Mouse (Mus musculus): ENCODE measurements around the gene Agap2.
"Not testable (repeated sequence)": the region's sequence is repeated elsewhere in the genome, so short reads cannot be mapped to it uniquely, and the experiment has no call there.

Gene Agap2

GRCm38 (mm10) chr10:127059174-127059967 is 15.7 kb upstream of the Agap2 start:
- in situ Hi-C loops (cut with MboI; ENCODE audit: low sequenced_read_pairs), result no loop called here

GRCm38 (mm10) chr10:127059968-127060916 is 14.8 kb upstream of the Agap2 start, which contains the start of gene March9:
Gene March9 (minus strand): TSS chr10:127060184.
- in situ Hi-C loops (cut with MboI; ENCODE audit: low sequenced_read_pairs), result no loop called here

DNA sequence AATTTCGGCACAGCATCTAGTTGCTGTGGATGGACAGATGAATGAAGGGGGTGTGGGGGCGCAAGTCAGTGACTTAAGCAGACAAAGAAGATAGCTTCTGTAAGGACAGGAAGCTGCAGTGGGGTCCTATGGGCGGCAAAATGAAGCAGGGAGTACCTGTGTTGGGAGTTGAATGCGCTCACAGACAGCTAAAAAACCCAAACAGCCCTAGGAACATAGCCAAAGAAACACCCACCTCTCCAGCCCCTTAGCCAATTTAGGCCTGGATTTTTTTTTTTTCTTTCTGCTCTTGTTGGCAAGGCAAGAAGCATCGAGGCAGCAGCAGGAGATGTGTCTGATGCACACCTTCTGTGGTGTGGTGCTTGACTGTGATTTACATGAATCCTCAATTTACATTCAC is 14.0 kb upstream of the Agap2 start:
- in situ Hi-C loops (cut with MboI; ENCODE audit: low sequenced_read_pairs), result no loop called here

DNA sequence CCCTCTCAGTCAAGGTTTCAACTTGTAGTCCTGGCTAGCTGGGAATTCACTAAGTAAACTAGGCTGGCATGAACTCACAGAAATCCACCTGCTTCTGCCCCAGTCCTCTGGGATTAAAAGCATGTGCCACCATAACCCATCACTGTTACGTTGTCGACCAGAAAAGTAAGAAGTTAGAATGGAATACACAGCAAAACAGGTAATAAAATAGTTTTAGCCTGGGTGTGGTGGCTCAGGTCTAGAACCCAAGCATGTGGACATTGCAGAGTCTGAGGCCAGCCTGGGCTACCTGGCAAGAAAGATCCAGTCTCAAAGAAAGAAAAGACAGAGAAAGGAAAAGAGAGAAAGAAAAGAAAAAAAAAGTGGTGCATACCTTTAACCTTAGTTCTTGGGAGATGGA is 13.6 kb upstream of the Agap2 start:
- in situ Hi-C loops (cut with MboI; ENCODE audit: low sequenced_read_pairs), result no loop called here

- in situ Hi-C loops (cut with MboI; ENCODE audit: low sequenced_read_pairs), result not testable (repeated sequence)
Measured at GRCm38 (mm10) chr10:127062101-127062500, 13.0 kb upstream of the Agap2 start.

GRCm38 (mm10) chr10:127062503-127062902 is 12.6 kb upstream of the Agap2 start:
- in situ Hi-C loops (cut with MboI; ENCODE audit: low sequenced_read_pairs), result no loop called here

- in situ Hi-C loops (cut with MboI; ENCODE audit: low sequenced_read_pairs), result no loop called here
Measured at GRCm38 (mm10) chr10:127063239-127063872, 11.7 kb upstream of the Agap2 start, which contains the start of gene Cdk4. Gene Cdk4 (plus strand): TSS chr10:127063534.

DNA sequence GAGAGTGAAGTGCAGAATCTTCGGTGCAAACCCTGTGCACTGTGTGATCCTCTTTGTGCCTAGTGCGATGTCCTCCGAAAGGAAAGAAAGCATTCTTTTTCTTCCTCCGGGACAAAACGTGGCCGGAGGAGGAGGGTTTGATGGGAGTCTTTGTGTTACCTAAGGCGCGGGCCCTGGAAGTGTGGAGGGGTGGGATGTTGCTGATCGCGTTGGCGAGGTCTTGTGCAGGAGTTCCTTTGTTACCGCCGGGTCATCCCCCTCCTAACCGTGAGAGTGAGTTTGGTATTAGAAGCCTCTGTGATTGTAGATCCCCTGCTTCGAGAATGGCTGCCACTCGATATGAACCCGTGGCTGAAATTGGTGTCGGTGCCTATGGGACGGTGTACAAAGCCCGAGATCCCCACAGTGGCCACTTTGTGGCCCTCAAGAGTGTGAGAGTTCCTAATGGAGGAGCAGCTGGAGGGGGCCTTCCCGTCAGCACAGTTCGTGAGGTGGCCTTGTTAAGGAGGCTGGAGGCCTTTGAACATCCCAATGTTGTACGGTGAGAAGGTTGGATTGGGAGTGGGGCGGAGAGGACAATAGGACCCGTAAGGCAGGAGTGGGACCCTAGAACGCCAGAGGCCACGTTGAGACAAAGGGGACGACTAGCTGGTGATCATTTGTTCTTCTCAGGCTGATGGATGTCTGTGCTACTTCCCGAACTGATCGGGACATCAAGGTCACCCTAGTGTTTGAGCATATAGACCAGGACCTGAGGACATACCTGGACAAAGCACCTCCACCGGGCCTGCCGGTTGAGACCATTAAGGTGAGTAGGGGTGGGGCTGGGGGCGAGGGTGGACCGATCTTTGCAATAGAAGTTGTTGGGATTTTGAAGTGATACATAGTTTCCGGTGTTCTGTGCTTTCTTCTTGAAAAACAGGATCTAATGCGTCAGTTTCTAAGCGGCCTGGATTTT is 10.9 kb upstream of the Agap2 start:
- in situ Hi-C loops (cut with MboI; ENCODE audit: low sequenced_read_pairs), result no loop called here

- in situ Hi-C loops (cut with MboI; ENCODE audit: low sequenced_read_pairs), result no loop called here
Measured at GRCm38 (mm10) chr10:127065981-127066380, 9.1 kb upstream of the Agap2 start.

DNA sequence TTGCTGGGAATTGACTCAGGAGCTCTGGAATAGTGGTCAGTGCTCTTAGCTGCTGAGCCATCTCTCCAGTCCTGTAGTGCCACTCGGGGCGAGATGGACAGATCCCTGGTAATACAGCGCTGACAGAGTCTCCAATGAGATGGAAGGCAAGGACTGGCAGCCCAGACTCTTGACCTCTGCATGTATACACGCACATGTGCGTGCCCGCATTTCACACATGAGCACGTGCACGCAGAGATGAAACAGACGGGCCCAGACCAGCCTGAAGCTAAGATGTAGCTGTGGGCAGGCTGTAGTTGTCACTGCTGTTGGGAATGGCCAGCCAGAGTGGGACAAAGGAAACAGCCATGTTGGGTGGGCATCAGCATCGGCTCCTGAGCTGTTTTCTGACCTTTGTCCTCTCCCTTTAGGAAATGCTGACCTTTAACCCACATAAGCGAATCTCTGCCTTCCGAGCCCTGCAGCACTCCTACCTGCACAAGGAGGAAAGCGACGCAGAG is 8.5 kb upstream of the Agap2 start:
- in situ Hi-C loops (cut with MboI; ENCODE audit: low sequenced_read_pairs), result no loop called here

- in situ Hi-C loops (cut with MboI; ENCODE audit: low sequenced_read_pairs), result no loop called here
Measured at GRCm38 (mm10) chr10:127068360-127069038, 6.6 kb upstream of the Agap2 start.

DNA sequence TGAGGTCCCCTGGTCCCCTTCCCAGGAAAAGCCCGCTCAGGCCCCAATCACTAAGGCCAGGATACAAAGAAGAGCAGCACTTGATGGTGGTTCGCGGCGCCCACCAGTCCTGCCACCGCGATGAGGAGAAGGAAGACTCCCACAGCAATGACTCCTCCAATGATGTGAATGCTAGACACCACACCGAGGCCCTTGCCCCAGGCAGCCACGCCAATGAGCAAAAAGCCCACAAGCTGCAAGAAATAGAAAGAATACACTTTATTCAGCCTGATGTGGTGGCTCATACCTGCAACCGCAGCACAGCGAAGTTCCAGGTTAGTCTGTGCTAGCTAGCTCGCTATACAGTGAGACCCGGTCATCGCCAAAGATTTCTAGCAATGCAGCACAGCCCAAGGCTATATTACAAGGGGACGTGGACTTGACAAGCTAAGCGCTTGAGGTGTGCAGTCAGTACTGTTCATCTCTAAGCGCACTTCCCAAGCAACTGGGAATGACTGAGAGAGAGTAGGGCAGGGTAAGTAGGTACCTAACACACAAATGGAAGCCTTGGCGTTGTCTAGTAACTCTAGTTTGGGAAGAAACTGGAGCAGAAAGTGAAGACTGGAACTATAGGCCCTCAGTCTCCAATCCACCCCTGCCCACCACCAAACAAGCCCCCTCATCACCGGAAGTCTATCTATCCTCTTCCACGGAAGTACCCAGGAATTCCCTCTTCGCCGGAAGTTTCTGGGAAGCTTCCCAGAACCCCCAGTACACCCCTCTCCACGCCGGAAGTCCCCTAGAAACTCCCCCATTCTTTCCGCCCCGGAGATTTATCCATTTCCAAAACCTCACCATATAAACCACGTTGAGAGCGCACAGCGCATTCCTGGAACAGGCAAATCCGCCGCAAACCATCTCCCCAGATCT is 5.5 kb upstream of the Agap2 start:
- in situ Hi-C loops (cut with MboI; ENCODE audit: low sequenced_read_pairs), result no loop called here

GRCm38 (mm10) chr10:127070190-127071121 is 4.6 kb upstream of the Agap2 start, which contains the start of gene Tspan31:
Gene Tspan31 (minus strand): TSS chr10:127070264.
- in situ Hi-C loops (cut with MboI; ENCODE audit: low sequenced_read_pairs), result no loop called here

DNA sequence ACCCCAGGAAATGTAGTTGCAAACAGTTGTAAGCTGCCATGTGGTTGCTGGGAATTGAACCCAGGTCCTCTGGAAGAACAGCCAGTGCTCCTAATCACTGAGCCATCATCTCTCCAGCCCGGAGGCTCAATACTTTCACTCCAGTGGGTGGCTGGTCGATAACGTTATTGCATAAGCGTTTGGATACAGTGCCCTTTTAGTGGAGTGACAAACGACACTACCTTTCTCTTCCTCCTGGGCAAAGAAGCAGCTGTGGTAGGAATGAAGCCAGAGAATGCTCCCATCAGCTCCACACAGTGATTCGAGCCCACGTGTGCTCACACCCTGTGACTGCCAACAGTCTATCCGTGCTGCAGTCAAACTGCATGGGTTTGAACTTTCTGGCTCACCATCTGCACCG is 3.9 kb upstream of the Agap2 start:
- in situ Hi-C loops (cut with MboI; ENCODE audit: low sequenced_read_pairs), result no loop called here

DNA sequence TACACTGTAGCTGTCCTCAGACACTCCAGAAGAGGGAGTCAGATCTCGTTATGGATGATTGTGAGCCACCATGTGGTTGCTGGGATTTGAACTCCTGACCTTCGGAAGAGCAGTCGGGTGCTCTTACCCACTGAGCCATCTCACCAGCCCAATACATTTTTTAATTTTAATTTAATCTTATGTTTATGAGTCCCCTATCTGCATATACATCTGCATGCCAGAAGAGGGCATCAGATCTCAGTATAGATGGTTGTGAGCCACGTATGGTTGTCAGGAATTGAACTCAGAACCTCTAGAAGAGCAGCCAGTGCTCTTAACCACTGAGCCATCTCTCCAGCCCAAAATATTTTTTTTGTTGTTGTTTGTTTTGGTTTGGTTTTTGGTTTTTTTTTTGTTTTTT is 2.8 kb upstream of the Agap2 start:
- in situ Hi-C loops (cut with MboI; ENCODE audit: low sequenced_read_pairs), result not testable (repeated sequence)

- in situ Hi-C loops (cut with MboI; ENCODE audit: low sequenced_read_pairs), result not testable (repeated sequence)
Measured at GRCm38 (mm10) chr10:127072969-127073368, 2.1 kb upstream of the Agap2 start.

DNA sequence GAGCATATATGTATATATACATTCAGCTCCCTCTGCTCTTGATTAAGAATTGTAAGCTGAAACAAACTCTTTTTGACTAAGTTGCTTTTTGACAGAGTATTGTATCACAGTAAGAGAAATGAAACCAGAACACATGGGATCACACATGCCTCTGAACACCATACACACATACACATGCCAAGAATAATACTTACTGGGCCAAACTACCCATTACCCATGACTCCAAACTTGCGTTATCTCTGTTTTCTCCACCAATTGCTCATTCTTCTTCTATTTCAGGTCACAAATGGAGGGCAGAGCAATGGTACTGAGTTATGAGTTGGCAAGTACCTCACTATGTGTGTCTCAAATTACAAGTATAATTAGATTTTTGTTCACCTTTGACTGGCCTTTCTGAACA is 1.1 kb upstream of the Agap2 start:
- in situ Hi-C loops (cut with MboI; ENCODE audit: low sequenced_read_pairs), result no loop called here
